Mouse (Mus musculus) hindbrain, embryonic 15.5 days (tissue): Measurements from ENCODE around the gene Faim. TPM values are rescaled to one million over a fixed set of nuclear protein-coding genes. Genes with fewer than 3 reads are reported as not detected.

Experiments
- ATAC-seq: fragments of 200-750 bp; cut with Nextera tagmentation; 2 replicates; pipeline ENCODE4 v1.8.0; 2017; ENCODE audit warnings: low read depth, moderate number of reproducible peaks, moderate TSS enrichment; ENCODE audit not compliant: low FRiP score
- H3K27ac ChIP-seq: fragments of 300-500 bp; sonication (generic); replicated peaks from 2 replicates; pipeline ENCODE4 v1.5.1; 2015; ENCODE audit warnings: mild to moderate bottlenecking, inconsistent platforms
- H3K27me3 ChIP-seq: fragments of 300-500 bp; sonication (generic); 2 replicates; pipeline ENCODE4 v1.6.1; 2015; ENCODE audit warnings: control low read depth, inconsistent platforms
- H3K36me3 ChIP-seq: fragments of 300-500 bp; sonication (generic); 2 replicates; pipeline ENCODE4 v1.6.1; 2015; ENCODE audit warnings: control low read depth, inconsistent platforms
- H3K4me1 ChIP-seq: fragments of 300-500 bp; sonication (generic); replicated peaks from 2 replicates; pipeline ENCODE4 v1.6.1; 2015; ENCODE audit warnings: control low read depth, inconsistent platforms
- H3K4me2 ChIP-seq: fragments of 300-500 bp; sonication (generic); 2 replicates; pipeline ENCODE4 v1.6.1; 2015; ENCODE audit warnings: moderate library complexity, mild to moderate bottlenecking, inconsistent platforms
- H3K4me3 ChIP-seq: fragments of 300-500 bp; sonication (generic); 2 replicates; pipeline ENCODE4 v1.5.1; 2015; ENCODE audit warnings: mild to moderate bottlenecking, inconsistent platforms
- H3K9ac ChIP-seq: fragments of 300-500 bp; sonication (generic); 2 replicates; pipeline ENCODE4 v1.6.1; 2015; ENCODE audit warnings: inconsistent platforms
- H3K9me3 ChIP-seq: fragments of 300-500 bp; sonication (generic); 2 replicates; pipeline ENCODE4 v1.6.1; 2016; ENCODE audit warnings: control low read depth, inconsistent platforms
- WGBS: fragments of 180-500 bp; shearing (Covaris S2); methylation state at CpG from one replicate; pipeline ENCODE4 v1.1.7; 2015; 5-methylcytosine and 5-hydroxymethylcytosine counted together
- polyA plus RNA-seq: library from polyadenylated mRNA; unstranded; fragments of >200 nt; fragmentation: Nextera tagmentation; extraction: Ambion mirVana; gene quantifications from 2 replicates; pipeline ENCODE4 v1.2.1, GENCODE M21; 2015

Faim gene
- polyA plus RNA-seq, 1 experiment from 2014 or later, result 108 TPM

DNA sequence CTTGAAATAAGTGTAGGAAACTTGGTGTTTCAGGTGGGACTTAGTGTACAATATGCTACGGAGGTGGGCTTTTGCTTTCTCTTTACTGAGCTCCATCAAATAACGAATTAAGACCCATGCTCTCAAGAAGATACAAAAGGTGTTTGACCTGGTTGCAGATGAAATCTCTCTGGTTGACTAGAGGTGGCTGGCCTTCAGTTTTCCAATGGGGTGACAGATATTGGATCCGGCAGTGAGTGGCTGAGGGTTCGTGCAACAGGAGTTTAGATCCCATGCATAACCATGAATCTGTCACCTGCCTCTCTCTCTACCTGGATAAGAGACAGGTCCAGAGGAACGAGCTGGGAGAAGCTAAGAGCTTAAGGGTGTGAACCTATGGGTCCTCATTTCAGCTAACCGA is 27.5 kb upstream of the Faim start:
- no peak for ATAC-seq
- H3K4me2 ChIP-seq, result no peak overlapping the region

DNA sequence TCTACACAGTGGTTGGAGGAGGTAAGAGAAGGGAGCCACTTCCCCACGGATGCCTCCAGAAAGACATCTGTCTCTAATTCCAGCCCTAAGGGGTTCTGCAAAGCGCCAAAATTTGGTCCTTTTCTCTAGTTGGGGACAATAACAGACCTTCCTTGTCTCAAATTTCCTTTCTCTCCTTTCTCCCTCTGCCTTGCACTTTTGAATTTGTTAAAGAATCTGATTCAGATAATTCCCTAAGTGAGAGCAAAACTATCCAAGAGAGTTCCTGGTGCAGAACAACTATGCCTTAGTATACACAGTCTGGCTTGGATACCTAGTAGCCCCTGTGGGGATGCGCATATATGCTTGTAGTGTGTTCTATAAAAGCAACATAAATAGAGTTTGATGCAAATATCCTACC is 26.3 kb upstream of the Faim start:
- 32% methylated on average over 3 of the region's 3 CpGs for WGBS
- no peaks in the 10 kb centered on the region for H3K9me3 ChIP-seq
- peaks cover 70% of the 10 kb centered on the region for H3K27me3 ChIP-seq

More for the DNA sequence above, 27.5 kb upstream of the Faim start:
- 3% methylated on average over 6 of the region's 6 CpGs for WGBS
- H3K27ac ChIP-seq, result no peak overlapping the region
- peaks cover 72% of the 10 kb centered on the region for H3K27me3 ChIP-seq
- no peaks in the 10 kb centered on the region for H3K9me3 ChIP-seq
- no peaks in the 10 kb centered on the region for H3K36me3 ChIP-seq
- H3K9ac ChIP-seq, result no peak overlapping the region
- no peak overlapping the region for H3K4me3 ChIP-seq
- H3K4me1 ChIP-seq, result peaks cover 27% of the 10 kb centered on the region

GRCm38 (mm10) chr9:98960348-98960747 is 25.8 kb upstream of the Faim start:
- no peak overlapping the region for H3K27ac ChIP-seq
- H3K4me3 ChIP-seq, result no peak overlapping the region
- no peaks in the 10 kb centered on the region for H3K36me3 ChIP-seq
- H3K4me2 ChIP-seq, result no peak overlapping the region
- no peak overlapping the region for H3K9ac ChIP-seq
- 32% methylated on average over 3 of the region's 5 CpGs for WGBS
- peaks cover 19% of the 10 kb centered on the region for H3K4me1 ChIP-seq
- ATAC-seq, result no peak
- peaks cover 70% of the 10 kb centered on the region for H3K27me3 ChIP-seq
- no peaks in the 10 kb centered on the region for H3K9me3 ChIP-seq

More for the DNA sequence above, 26.3 kb upstream of the Faim start:
- Histone ChIP-seq H3K4me1 (peaks cover 24% of the 10 kb centered on the region), H3K9ac (no peak overlapping the region), H3K4me2 (no peak overlapping the region), H3K27ac (no peak overlapping the region), H3K36me3 (no peaks in the 10 kb centered on the region), H3K4me3 (no peak overlapping the region)
- no peak for ATAC-seq

DNA sequence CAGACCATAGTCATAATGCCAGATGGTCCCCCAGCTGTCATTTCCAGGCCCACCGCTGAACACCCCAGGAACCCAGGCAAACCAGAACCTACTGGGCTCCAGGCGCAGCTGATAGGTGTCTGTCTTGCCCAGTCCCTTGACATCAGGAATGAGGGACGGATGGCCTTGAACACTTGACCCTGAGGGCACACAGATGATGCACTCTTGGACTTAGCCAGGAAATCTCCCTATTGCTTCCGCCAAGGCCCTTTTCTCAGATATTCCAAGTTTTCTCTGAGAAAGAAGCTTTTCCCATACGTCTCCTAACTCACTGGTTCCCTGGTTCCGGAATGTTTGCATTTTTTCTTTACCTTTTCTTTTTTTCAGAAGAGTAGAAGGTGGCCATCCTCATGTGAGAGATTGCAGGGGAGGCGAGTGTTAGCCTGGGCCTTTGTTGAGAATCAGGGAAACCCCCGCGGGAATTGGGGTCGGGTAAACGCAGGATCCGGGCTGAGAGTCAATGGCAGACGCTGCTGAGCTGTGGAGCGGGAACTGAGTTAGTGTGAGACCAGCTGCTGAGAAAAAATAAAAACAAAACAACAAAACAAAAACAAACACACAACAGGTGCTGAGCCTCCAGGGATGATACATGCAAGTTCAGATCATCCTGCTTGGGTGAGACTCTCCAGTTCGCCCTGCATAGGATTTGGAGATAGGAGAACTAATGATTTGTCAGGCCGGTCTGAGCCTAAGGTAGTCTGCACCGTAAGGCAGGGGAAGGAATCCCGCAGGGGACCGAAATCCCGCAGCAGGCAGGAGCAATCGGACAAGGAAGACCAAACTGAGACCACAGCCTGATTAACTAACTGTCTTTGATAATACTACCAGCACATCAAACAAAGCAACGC is 24.3 kb upstream of the Faim start:
- Histone ChIP-seq H3K9ac (no peak overlapping the region), H3K4me1 (peaks cover 4% of the 10 kb centered on the region), H3K27ac (no peak overlapping the region), H3K27me3 (peaks cover 79% of the 10 kb centered on the region), H3K4me3 (no peak overlapping the region), H3K36me3 (no peaks in the 10 kb centered on the region), H3K4me2 (no peak overlapping the region), H3K9me3 (no peaks in the 10 kb centered on the region)
- ATAC-seq, result no peak
- WGBS, result 7% methylated on average over 22 of the region's 22 CpGs

DNA sequence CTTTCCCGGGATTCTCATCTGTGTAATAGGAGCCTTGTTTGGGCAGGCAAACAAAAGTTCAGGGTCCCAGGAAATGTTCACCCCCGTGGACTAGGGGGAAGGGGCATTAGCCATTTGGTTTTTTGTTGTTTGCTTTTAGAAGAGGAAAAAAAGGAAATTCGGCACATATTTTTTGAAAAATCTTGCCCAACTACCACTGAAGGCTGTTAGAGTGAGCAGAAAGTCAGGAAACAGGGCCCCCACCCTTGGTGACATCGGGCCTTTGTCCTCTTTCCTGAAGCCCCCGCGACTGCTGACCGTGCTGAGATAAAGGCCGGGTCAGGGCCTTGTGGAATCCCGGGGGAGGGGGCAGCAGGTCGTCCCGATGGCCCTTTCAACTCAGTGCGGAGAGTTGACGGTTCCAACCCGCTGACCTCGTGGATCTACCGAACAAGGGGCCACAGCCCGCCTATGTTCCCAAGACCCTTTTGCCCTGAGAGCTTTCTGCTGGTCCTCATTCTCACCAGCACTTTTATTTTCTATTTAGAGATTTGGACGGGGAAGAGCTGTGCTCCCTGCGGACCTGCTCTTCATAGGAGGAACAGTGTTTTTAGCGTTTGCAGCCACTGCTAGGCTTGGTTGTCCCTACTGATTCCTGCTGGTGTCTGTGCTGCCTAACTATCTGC is 23.6 kb upstream of the Faim start:
- under 1% methylated on average over 20 of the region's 20 CpGs for WGBS
- Histone ChIP-seq H3K27ac (no peak overlapping the region), H3K27me3 (peaks cover 84% of the 10 kb centered on the region), H3K4me3 (no peak overlapping the region), H3K4me1 (no peaks in the 10 kb centered on the region), H3K9ac (no peak overlapping the region), H3K4me2 (no peak overlapping the region), H3K36me3 (no peaks in the 10 kb centered on the region), H3K9me3 (no peaks in the 10 kb centered on the region)
- no peak for ATAC-seq

GRCm38 (mm10) chr9:98963661-98964060 is 22.5 kb upstream of the Faim start:
- Histone ChIP-seq H3K4me1 (no peaks in the 10 kb centered on the region), H3K9ac (no peak overlapping the region), H3K4me3 (no peak overlapping the region), H3K36me3 (no peaks in the 10 kb centered on the region), H3K9me3 (no peaks in the 10 kb centered on the region), H3K27ac (no peak overlapping the region), H3K27me3 (peaks cover 84% of the 10 kb centered on the region), H3K4me2 (no peak overlapping the region)
- no peak for ATAC-seq
- 5% methylated on average over 18 of the region's 18 CpGs for WGBS

GRCm38 (mm10) chr9:98965084-98965483 is 21.1 kb upstream of the Faim start:
- no peak overlapping the region for H3K4me3 ChIP-seq
- WGBS, result 2% methylated on average over 18 of the region's 18 CpGs
- H3K9ac ChIP-seq, result no peak overlapping the region
- peak overlapping the region; percentile 21 for H3K4me2 ChIP-seq
- H3K9me3 ChIP-seq, result no peaks in the 10 kb centered on the region
- no peak overlapping the region for H3K27ac ChIP-seq
- H3K36me3 ChIP-seq, result no peaks in the 10 kb centered on the region
- H3K4me1 ChIP-seq, result no peaks in the 10 kb centered on the region
- peaks cover 83% of the 10 kb centered on the region for H3K27me3 ChIP-seq
- ATAC-seq, result peak; percentile 42; the same call in 1 of the 2 replicates

- WGBS, result under 1% methylated on average over 40 of the region's 40 CpGs
- peak overlapping the region; percentile 23 for H3K4me3 ChIP-seq
- no peak overlapping the region for H3K9ac ChIP-seq
- no peaks in the 10 kb centered on the region for H3K36me3 ChIP-seq
- no peak for ATAC-seq
- peak overlapping the region; percentile 51 for H3K4me2 ChIP-seq
- 0 out of 2 replicates have a peak, but pooled peaks cover 6% of the 10 kb centered on the region for H3K9me3 ChIP-seq
- H3K27me3 ChIP-seq, result peaks cover 82% of the 10 kb centered on the region
- H3K4me1 ChIP-seq, result peaks cover 9% of the 10 kb centered on the region
- no peak overlapping the region for H3K27ac ChIP-seq
These were observed 13.1 kb upstream of the Faim start for GRCm38 (mm10) chr9:98973101-98973521.

- H3K4me1 ChIP-seq, result peaks cover 9% of the 10 kb centered on the region
- H3K4me3 ChIP-seq, result peak overlapping the region; percentile 23
- no peaks in the 10 kb centered on the region for H3K36me3 ChIP-seq
- no peak for ATAC-seq
- no peak overlapping the region for H3K9ac ChIP-seq
- peaks cover 82% of the 10 kb centered on the region for H3K27me3 ChIP-seq
- 6% methylated on average over 7 of the region's 7 CpGs for WGBS
- H3K27ac ChIP-seq, result no peak overlapping the region
- 0 out of 2 replicates have a peak, but pooled peaks cover 6% of the 10 kb centered on the region for H3K9me3 ChIP-seq
- H3K4me2 ChIP-seq, result peak overlapping the region; percentile 51
These were observed 12.6 kb upstream of the Faim start for GRCm38 (mm10) chr9:98973561-98973960.

- 0 out of 2 replicates have a peak, but pooled peaks cover 6% of the 10 kb centered on the region for H3K9me3 ChIP-seq
- no peak overlapping the region for H3K4me3 ChIP-seq
- no peak overlapping the region for H3K27ac ChIP-seq
- 36% methylated on average over 2 of the region's 2 CpGs for WGBS
- ATAC-seq, result no peak
- H3K36me3 ChIP-seq, result no peaks in the 10 kb centered on the region
- peaks cover 75% of the 10 kb centered on the region for H3K27me3 ChIP-seq
- H3K4me2 ChIP-seq, result no peak overlapping the region
- no peak overlapping the region for H3K9ac ChIP-seq
- peaks cover 10% of the 10 kb centered on the region for H3K4me1 ChIP-seq
These were observed 11.3 kb upstream of the Faim start for GRCm38 (mm10) chr9:98974898-98975297.

GRCm38 (mm10) chr9:98976081-98976480 is 10.1 kb upstream of the Faim start:
- Histone ChIP-seq H3K36me3 (no peaks in the 10 kb centered on the region), H3K9ac (no peak overlapping the region), H3K9me3 (no peaks in the 10 kb centered on the region), H3K4me3 (no peak overlapping the region), H3K27me3 (peaks cover 64% of the 10 kb centered on the region), H3K4me1 (peaks cover 13% of the 10 kb centered on the region), H3K27ac (no peak overlapping the region), H3K4me2 (no peak overlapping the region)
- no peak for ATAC-seq
- WGBS, result 93% methylated on average over 1 of the region's 1 CpGs

- H3K36me3 ChIP-seq, result no peaks in the 10 kb centered on the region
- no peak overlapping the region for H3K27ac ChIP-seq
- whole genome bisulfite sequencing, result 46% methylated on average over 5 of the region's 5 CpGs
- no peak overlapping the region for H3K9ac ChIP-seq
- H3K9me3 ChIP-seq, result no peaks in the 10 kb centered on the region
- H3K4me2 ChIP-seq, result no peak overlapping the region
- H3K27me3 ChIP-seq, result peaks cover 64% of the 10 kb centered on the region
- H3K4me1 ChIP-seq, result peaks cover 13% of the 10 kb centered on the region
- H3K4me3 ChIP-seq, result no peak overlapping the region
- ATAC-seq, result no peak
These were observed 9.7 kb upstream of the Faim start for GRCm38 (mm10) chr9:98976520-98976919.
